Mouse (Mus musculus) thymus, adult 18-20 months (tissue): Measurements from ENCODE around the gene Aldh18a1.
A peak's percentile ranks its signal among the peaks of the same experiment; 100 is the strongest.
"Not testable (repeated sequence)": the region's sequence is repeated elsewhere in the genome, so short reads cannot be mapped to it uniquely, and the experiment has no call there.

ENCODE experiments used
- DNase-seq, 2 experiments: peaks; one replicate each; pipeline ENCODE4 v3.0.0; 2022; ENCODE audit warnings: mixed read lengths in 2 of 2

Aldh18a1 gene

DNA sequence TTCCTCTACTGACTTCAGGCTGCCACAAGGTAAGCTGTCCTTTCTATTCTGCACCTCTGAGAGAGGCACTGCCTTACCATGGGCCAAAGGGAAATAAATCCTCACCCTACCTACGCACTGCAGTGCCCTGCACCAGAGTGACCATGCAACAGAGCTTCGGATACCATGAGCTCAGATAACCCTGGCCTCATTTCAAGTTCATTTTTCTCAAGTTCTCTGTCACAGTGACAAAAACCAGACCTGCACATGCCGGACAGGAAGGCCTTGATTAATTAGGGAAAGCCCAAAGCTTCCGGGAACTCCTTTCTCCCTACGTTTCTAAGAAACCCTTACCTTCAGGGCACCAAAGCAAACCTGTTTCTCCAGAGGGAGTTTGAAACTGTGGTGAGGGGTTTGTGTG, 6.6 kb downstream of the Aldh18a1 start:
- no peak for DNase-seq

DNA sequence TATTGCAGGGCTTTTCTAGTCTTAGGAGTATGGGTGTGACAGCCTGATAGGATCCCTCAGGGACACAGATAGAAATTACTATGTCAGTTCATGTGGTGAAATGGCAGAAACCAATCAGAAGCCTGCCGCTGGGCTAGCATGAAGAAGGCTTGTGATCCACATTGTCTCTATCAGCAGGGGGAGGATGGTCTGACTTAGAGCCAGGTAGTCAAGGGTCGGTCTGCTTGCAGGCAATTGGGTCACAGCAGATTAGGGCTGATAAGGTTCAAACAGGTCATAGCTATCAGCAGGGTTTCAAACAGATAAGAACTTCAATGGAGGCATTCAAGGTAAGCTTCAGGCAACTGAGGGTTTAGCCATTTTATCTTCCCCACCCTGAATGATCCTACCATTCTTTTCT, 7.4 kb downstream of the Aldh18a1 start:
- DNase-seq: no peak

DNA sequence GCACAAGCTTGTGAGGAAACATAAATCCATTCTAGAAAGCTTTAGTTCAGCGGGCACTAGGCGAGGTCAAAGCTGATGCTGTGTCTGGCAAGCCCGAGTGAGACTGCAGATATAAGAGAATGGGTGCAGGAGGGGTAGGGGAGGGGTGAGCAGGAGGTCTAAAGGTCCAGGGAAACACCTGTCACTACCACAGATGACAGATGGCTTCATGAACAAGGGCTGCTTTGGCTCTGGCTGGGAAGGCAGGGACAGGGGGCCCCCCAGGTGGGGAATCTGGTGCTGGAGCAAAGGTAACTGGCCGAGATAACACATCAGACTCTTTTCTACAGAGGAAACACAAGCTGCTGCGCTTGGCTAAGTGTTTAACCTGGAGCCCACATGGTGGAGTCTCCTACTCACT, 12.8 kb downstream of the Aldh18a1 start:
- DNase-seq: no peak

DNA sequence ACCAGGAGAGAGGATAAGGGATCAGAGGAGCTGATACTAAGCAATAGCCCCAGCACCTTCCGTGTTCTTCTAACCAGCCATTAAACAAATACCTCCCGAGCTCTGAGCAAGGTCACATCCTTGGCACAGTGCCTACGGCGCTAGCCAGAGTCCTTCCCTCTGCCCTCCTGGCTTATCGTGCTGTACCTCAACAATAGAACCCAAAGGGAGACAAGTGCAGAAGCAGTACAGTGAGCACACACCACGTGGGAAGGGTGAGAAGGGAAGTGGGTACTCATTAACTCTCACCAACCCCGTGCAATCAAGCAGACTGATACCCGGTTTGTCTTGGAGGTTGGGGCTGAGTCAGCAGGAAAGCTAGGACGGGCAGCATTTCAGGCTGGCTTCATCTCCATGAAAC, 17.5 kb downstream of the Aldh18a1 start:
- DNase-seq: no peak

DNA sequence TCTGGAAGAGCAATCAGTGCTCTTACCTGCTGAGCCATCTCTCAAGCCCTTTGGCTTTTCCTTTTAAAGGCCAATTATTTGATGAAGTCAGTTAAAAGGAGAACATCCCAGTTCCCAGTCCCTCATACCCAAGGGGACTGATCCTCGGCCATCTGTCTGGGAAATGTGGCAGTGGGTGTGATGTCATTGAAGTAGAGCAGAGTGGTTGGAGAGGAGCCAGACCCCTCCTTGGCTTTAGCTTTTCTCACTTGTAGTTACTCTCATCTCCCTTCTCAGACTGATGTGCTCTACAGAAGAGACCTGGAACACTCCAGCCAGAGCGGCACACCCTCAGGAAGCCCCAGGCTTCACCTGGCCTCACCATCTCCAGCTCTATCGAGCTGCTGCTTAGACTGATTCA, 20.6 kb downstream of the Aldh18a1 start:
- DNase-seq: no peak

DNA sequence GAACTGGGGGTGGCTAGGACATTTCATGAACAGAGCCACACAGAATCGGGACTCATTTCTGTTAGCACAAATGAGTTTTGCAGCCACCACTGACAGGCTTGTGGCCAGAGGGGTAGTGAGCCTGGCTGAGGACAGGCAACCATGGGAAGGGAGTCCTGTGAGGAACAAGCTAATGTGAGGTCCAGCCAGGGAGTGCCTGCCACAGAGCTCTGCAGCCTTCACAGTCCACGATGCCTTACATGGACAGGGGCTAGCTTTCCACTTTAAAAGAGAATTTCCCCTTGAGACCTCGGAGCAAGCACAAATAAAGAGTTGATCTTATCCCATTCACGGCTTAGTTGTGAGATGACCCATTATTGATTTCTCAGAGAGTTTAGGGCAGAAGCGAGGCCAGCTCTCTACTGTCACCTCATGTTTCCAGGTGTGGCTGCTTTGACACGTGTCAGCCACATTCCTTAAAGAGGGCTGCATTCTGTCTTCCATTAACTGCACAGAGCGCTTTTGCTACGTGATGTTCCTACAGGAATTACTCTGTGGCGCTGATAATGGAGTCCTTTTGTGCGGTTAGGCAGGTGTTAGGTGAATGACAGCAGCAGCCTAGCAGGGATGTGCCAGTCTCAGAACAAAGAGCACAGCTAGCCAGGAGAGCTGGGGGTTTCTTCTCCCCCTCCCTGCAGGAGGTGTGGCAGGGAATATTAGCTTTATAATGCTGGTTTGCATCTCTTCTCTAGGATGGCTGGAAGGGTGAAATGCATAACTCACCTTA, 24.2 kb downstream of the Aldh18a1 start:
- DNase-seq: no peak

DNA sequence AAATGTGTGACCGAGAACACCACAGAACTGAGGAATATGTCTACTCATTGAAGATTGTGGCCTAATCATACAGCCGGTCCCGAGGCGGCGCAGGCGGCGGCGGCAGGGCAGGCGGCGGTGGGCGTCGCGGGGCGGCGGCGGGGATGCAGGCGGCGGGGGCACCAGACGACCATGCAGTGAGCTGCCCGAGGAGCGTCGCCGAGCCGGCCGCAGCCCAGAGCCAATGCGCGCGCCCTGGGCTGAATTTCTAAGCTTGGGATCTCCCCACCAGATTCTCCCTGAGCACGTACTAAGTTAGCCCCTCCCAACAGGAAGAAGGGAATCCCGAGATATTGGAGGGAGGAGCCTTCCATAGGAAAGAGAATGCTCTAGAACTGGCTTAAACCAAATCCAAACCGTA, 26.7 kb downstream of the Aldh18a1 start:
- not testable (repeated sequence) for DNase-seq

DNA sequence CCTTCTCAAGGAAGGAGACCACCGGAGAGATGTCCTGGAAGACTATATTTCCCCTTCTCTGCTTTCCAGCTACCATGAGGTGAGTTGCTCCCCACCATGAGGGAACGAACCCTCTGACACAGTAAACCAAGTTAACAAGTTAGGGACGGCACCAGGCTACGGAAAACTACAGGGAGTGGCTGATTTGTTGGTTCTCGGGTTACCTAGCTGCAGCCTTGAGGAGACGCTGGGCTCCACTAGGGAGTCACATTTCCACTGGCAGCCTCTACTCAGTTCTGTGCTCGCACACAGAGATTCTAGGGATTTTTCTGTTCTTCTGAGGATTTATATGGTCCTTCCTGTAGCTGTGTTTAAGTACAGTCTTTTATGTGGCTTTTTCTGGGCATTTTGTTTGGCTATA, 32.2 kb downstream of the Aldh18a1 start:
- no peak for DNase-seq

DNA sequence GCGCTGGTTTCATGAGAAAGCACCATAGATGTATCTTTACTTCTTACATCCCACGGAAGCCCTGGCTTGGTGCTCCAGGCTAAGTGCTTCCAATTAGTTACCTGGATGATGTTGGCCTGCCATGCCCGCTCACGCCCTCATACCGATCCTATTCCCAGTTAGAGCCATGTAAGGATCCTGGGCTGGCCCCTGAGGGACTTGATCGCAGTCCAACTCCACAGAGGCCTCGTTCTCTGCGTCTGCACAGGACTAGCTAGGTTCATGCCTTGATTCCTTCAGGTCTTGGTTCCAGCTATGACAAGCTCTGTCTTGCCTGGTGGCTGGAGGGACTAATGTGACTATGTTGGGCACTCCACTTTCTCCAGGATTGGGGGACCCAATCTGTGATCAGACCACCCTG, 33.1 kb downstream of the Aldh18a1 start:
- no peak for DNase-seq

DNA sequence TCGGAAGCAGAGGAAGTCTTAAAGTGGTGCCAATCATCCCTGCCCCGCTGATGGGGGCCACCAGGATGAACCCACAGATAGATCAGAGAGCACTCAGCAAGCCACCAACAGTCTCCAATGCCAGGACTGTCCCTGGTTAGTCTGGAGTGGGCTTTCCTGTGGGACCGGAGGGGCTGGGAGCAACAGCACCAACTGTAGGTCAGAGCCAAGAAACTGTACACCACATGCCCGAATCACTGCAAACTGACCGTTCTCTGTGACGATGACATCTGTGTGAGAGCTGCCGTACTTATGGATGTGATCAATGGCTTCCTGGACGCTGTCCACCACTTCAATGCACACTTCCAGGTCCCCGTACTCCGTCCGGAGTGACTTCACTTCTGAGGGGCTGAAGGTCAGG, 33.9 kb downstream of the Aldh18a1 start:
- DNase-seq: no peak

DNA sequence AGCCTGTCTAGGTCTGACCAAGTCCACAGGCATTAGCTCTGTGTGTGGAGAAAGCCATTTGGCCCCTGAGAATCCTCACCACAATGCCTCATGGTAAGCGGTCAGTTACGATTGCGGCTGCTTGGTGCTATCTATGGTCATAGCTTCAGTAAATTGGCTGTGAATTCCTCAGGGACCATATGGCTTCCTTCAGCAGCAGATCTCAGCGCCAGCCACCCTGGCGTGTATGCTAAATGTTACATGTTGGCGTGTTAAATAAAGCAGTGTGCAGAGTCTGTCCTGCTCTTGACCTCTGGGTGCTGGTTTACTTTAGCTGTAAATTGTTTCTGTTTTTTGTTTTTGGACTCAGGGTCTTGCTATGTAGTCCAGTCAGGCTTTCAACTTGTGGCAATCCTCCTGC, 34.4 kb downstream of the Aldh18a1 start:
- no peak for DNase-seq

DNA sequence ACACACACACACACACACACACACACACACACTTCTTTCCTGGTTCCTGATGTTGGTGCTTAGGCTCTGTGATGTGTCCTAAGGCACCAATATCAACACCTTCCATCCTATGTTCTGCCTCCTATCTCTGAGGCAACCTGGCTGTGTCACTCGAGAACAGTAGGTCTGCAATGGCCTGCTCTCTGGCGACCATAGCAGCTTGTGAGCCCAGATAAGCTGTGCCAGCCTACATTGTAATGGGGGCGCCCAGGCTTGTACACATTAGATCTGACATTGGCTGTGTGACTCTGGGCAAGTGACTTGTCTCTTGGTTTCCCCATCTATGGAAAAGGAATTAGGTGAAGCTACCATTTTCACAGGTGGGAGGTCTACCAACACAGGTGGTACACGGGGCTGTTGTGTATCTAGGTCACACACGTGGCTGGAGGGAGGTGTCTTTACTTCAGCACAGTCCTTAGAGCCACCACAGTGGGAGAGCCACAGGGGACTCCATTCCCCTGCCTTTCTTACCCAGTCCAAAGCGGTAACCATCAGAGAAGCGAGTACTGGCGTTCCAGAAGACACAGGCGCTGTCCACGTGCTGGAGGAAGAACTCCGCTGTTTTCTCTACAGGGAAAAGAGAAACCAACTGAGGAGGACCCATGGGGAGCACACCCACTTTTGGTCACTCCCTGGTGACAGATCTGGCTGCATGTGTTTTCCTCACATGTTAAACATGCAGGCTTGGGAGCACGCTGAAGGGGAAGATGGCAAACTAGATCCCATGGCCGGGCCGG, 35.1 kb downstream of the Aldh18a1 start:
- DNase-seq: no peak

DNA sequence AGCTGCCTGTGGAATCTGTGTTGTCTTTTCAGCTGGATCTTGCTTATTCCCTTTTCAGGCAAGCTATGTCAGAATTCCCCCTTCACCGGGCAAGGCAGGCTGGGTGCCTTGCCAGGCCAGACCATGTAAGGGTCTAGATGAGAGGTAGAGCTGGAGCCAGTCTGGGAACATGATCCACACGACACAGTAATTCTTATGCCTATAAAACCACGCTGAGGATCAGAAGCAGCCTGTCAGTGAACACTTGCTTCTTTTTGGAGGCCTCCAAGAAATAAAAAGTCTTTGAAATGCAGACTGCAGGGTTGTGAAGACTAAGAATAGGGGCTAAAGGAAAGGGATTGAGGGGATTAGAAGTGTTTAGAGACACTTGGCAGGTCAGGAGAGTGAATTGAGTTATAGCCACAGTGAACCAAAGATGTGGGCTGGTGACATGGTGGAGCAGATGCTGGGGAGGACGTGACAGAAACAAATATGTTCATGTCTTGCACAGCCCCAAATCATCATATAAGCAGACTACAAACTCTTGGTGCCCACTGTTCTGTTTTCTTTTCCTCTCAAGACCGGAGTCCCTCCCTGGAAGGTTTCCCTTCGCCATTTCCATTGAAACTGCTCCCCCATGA, 38.6 kb downstream of the Aldh18a1 start:
- DNase-seq: no peak

DNA sequence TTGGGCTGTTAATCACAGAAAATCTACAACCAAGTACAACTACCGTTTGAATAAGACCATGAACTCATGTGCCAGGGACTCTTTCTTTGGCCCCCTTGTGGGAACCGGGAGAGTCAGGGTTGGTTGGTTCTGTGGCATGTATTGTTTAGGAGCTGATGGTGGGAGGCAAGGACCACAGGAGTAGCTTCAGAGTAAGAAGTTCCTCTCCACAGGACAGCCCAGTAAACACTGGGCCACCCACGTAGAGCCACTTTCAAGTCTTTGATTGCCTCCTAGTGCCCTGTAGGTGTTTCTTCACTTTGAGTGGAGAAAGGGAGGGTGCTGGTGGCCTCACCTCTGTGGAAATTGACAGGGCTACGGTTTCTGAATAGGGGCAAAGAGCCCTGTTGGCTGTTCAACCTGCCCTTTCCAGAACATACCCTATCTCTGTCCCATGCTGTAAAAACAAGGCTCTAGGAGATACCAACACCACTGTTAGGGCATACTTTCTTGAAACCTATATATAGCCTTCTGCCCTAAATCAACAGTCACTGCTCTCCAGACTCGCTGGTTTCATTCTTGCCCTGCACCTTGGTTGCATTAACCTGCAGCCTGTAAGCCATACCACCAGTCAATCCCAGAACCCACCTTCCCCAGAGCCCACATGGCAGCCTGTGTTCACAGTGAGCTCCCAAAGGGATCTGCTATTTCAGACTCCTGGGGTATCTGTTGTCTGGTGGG, 39.3 kb downstream of the Aldh18a1 start:
- DNase-seq: no peak

DNA sequence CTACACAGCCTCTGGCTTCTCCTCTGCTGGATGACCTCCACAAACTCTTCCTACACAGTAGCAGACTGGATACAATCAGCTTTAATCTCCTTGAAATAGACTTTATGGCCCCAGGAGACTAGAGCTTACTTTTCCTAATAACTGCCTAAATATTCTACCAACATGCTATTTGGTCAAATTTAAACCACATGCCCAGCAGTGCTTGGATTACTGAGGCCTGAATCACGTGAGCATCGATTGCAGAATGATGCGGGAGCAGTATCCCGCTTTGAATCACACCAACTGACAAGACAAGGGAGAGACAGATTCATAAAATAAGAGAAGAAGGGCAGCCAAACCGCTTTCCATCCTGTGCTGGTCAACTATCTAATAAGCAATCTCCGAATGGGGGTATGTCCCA, 39.9 kb downstream of the Aldh18a1 start:
- no peak for DNase-seq

DNA sequence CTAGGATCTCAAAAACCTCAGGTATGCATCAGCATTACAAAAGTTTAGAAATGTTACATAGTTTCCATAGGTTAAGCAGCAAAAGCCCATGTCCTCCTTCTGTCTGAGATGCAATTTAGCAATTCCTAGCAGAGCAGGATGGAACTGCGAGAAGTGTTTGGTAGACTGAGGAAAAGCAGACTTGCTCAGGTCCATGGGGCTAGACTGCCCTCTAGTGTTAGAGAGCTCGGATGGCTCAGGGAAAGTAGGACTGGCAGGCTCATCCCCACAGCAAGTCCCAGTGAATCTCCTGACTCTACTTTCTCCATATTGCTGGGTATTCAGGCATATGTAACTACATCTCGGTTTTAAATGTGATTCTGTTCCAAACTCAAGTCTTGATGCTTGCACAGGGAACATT, 43.4 kb downstream of the Aldh18a1 start:
- peak in 1 of 2 experiments; percentile 13 for DNase-seq

DNA sequence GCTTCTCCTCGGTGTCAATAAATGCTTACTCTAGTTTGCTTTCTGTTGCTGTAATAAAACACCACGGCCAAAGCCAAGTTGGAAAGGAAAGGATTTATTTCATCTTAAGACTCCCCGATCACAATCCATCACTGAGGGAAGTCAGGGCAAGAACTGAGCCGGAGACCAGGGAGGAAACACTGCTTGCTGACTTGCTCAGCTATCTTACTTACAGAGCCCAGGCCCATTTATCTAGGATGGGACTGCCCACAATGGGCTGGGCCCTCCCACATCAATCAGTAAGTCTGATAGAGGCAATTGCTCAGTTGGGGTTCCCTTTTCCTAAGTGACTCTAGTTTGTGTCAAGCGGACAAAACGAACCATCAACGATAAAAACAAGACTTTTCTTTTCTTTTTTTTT, 45.5 kb downstream of the Aldh18a1 start:
- DNase-seq: no peak

DNA sequence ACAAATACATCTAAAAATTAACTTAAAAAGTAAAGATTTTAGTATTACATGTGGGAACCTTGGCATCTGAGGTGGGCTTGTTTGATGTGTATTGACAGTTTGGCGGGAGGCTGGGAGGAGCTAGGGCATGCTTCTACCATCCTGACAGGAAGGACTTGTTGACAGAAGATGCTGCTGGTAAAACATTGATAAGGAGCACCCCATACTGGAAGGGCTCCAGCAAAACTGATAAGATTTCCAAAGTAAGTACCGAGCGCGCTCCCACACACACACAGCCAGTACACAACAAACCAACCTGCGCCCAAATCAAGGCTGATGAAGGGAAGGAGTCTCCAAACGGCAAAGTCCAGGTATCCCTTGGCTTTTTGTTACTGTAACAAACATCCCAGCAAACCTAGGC, 51.7 kb downstream of the Aldh18a1 start:
- no peak for DNase-seq

DNA sequence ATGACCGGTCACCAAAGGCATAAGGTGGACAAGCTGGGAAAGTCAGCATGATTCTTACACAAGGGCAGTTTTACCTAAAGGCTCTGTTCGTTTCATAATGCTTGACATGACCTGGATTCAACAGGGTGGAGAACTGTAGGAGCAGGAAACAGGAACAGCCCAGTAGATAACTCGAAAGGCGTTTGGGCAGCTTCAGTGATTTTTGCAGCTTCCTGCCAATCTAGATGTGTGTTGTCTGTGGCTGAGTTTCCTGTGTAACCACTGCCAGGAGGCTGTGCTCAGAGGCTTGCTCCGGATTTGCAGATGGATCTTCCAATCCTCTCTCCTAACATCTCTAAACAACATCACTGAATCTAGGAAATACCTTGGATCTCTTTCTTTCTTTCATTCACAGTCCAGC, 55.7 kb downstream of the Aldh18a1 start:
- no peak for DNase-seq

DNA sequence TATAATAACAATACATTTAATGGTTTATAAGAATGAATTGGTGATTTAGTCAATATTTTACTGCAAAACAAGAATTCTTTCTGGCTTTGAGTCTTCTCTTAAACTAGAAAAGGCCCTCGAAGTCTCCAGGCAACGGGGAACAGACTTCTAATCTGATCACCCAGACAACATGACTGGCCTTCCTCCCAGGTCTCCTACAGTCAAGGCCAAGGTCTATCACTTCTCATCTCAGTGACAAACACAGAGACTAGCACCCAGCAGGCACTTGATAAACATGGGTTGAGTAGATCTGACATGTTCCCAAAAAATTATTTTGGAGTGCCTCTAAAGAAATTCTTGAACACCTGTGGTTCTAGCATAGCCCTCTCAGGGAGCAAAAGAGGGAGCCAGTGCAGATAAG, 57.9 kb downstream of the Aldh18a1 start:
- DNase-seq: no peak

DNA sequence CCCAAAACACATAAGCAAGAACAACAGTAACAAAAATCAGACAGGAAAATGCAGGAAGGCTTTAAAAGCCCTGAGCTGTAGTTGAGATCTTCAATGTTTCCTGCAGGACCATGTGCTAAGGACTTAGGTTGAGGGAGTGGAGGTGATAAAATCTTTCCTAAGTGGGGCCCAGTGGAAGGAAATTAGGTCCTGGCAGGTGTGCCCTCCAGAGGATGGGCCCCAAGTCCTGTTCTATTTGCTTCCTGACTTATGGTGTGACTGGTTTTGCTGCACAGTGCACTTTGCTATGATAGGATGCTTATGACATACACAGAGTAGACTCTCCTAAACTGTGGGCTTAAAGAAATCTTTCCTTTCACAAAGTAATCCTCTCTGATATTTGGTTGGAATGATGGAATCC, 60.0 kb downstream of the Aldh18a1 start:
- DNase-seq: no peak

DNA sequence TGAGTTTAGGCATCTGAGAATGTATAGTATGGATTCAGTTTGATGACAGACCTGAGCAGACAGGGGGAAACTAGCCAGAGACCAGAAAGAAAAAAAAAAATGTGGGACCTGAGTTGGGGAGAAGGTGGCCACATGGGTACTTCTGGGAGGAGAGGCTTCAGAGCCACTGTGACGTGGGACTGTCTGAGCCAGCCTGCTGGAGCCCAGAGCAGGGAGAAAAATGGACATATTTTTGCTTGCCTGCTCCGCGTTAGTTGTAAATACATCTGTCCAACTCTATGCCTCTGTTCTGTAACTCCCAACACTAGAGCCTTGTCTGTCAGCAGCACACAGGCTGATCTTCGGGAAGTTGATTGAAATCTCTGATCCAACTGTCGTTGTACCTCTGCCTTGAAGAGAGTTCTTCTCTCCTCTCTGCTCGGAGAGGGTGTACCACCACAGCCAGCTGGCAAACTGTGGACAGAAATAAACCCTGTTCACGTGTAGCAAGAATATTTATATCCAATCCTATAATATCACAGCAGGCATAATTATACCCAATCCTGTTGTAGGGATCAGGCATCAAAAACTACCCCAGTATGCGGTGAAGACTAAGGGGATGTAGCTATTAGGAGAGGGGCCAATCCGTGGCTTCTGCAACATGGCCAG, 61.8 kb downstream of the Aldh18a1 start:
- DNase-seq: no peak
